Mouse (Mus musculus): ENCODE measurements around the gene Pml.
A peak's percentile ranks its signal among the peaks of the same experiment; 100 is the strongest.

- peak; percentile 39 for TF ChIP-seq CTCF (IDR thresholded peaks at IDR 0.05)
- no peak for TF ChIP-seq EP300 (IDR thresholded peaks at IDR 0.05)
These were observed 26.2 kb upstream of the Pml start for GRCm38 (mm10) chr9:58275797-58276196.
